Mouse (Mus musculus) adrenal gland (tissue): Measurements from ENCODE around the gene Hsf4.

Experiments
- microRNA-seq, 2 experiments: library from miRNA; unstranded; fragments of <30 nt; microRNA quantifications; one replicate each; pipeline ENCODE4; 2019

Gene Hsf4

Small RNA genes within 50 kb of the gene (microRNA-seq; reads per million reads assigned to microRNA genes)
- gene Gm27320, result 0 reads per million in 2 experiments
- gene Mir328, result 2,229 to 2,618 reads per million in 2 experiments
